Mouse (Mus musculus): ENCODE results near the gene Agbl5. TPM values are rescaled to one million over a fixed set of nuclear protein-coding genes. Genes with fewer than 3 reads are reported as not detected.
"Not testable (repeated sequence)": the region's sequence is repeated elsewhere in the genome, so short reads cannot be mapped to it uniquely, and the experiment has no call there.

The Agbl5 gene
- polyA plus RNA-seq, 1 experiment from 2014 or later: 34.9 TPM

DNA sequence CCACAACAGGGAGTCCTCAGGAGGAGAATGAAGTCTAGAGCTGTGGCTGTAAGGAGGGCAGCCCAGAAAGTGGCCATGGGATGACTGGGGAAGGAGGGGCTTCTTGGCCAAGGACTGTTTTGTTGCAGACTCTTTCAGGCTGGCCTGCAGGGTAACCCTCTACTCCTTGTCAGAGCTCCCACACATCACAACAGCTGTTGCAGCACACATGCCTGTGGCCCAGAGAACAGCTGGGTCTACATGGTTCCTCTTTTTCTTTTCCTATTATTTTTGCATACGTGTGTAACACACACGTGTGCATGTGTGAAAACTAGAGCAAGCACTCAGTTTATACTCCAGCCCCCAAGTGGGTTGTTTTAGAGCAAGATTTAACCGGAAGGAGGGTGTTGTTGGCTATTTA, 21.6 kb upstream of the Agbl5 start:
- in situ Hi-C loops (cut with MboI; ENCODE audit: low pct_unique_long_range_greater_than_20kb): loop anchor here (10.0 kb wide), 1 partner anchor 52 kb away; the partner anchor contains the start of gene Mapre3
- no peak for DNase-seq (ENCODE audit: low read depth, low spot score)
- no peaks in the 10 kb centered on the region for H3K27me3 ChIP-seq
- ATAC-seq: no peak
- POLR2A ChIA-PET: no interaction called here
- CTCF ChIA-PET: no interaction called here
- TF ChIP-seq CTCF (IDR thresholded peaks at IDR 0.05): no peak

DNA sequence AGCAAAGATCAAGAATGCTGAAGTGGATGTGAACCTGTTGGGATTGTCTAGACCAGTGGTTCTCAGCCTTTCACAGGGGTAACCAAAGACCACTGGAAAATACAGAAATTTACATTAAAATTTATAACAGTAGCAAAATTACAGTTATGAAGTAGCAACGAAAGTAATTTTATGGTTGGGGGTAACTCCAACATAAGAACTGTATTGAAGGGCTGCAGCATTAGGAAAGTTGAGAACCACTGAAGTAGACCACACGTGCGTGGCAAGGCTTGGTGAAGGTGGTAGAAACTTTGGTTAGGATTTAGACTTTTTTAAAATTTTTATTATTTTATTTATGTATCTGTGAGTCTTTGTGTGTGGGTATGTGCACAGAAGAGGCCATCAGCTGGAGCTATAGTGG, 20.8 kb upstream of the Agbl5 start, which contains the start of gene Tmem214:
Tmem214 (plus strand) TSS at position 301 of the 400 bp plus-strand sequence.
- ATAC-seq (no peak), DNase-seq (ENCODE audit: low read depth, low spot score) (no peak)
- H3K27me3 ChIP-seq: no peaks in the 10 kb centered on the region
- ChIA-PET CTCF (no interaction called here), POLR2A (interaction anchor here (2.6 kb wide), 1 partner anchor 13 kb away, joined by 6 read pairs; no protein-coding TSS in a partner anchor)
- in situ Hi-C loops (cut with MboI; ENCODE audit: low pct_unique_long_range_greater_than_20kb): loop anchor here (10.0 kb wide), 1 partner anchor 53 kb away; the partner anchor contains the start of gene Mapre3
- no peak for TF ChIP-seq CTCF (IDR thresholded peaks at IDR 0.05)

DNA sequence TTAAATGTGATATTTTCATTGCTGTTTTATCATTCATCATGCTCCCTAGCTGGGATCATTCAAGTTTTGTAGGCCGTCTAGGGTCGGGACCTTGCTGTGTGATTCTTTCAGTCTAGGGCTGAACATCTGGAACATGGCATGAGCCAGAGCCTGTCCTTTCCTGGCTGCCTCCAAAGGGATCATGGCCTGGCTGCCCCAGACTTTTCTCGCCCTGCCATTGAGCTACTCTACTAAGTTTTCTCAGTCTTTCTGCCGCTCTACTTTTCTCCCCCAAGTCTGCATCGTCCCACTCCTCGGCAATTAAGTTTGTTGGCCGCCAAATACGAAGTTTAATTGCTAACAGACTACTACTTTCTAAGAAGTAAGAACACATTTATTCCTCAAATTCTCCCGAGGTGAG, 19.5 kb upstream of the Agbl5 start:
- in situ Hi-C loops (cut with MboI; ENCODE audit: low pct_unique_long_range_greater_than_20kb): loop anchor here (10.0 kb wide), 1 partner anchor 54 kb away; the partner anchor contains the start of gene Mapre3
- CTCF ChIA-PET: interaction anchor here (1.2 to 1.4 kb wide), 4 partner anchors 11 to 47 kb away, joined by 3 to 4 read pairs (median 3); no protein-coding TSS in a partner anchor
- POLR2A ChIA-PET: interaction anchor here (1.1 to 2.6 kb wide), 3 partner anchors 10 to 17 kb away, joined by 3 to 6 read pairs (median 3); no protein-coding TSS in a partner anchor
- TF ChIP-seq CTCF (IDR thresholded peaks at IDR 0.05): no peak
- DNase-seq (ENCODE audit: low read depth, low spot score): no peak
- no peaks in the 10 kb centered on the region for H3K27me3 ChIP-seq
- no peak for ATAC-seq

DNA sequence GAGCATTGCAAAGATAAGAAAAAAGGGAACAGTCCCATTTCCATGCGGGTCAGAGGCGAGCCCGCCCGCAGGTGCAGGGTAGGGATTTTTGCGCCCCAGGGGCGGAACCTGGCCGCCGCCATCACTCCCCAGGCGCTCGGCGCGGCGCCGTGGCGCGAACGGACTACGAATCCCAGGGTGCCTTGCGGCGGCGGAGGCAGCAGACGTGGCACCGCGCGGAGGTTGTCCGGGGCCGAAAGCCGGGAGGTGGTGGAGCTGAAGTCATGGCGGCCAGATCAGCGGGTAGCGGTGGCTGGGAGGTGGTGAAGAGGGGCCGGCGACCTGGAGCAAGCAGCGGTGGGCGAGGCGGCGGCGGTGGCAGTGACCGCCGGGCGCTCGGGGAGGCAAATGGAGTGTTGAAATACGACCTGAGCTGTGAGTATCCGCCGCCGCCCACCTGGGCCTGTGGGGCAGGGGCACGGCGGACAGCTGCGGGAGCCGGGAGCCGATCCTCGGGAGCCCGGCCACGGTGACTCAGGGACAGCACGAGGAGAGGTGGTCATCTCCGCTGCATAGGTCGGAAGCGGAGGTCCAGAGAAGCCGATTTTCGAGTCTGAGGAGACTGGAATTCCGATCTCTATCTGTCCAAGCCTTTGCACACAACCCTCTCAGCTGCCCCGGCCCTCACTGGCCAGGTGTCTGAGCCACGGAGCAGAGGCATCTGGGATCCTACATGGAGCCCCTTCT, 18.9 kb upstream of the Agbl5 start:
- ATAC-seq (peak; percentile 82), DNase-seq (ENCODE audit: low read depth, low spot score) (no peak)
- POLR2A ChIA-PET: interaction anchor here (0.8 to 2.6 kb wide), 5 partner anchors 10 to 20 kb away, joined by 3 to 6 read pairs (median 3); no protein-coding TSS in a partner anchor
- CTCF ChIA-PET: interaction anchor here (1.2 to 1.4 kb wide), 4 partner anchors 10 to 46 kb away, joined by 3 to 4 read pairs (median 3); no protein-coding TSS in a partner anchor
- TF ChIP-seq CTCF (IDR thresholded peaks at IDR 0.05): no peak
- in situ Hi-C loops (cut with MboI; ENCODE audit: low pct_unique_long_range_greater_than_20kb): loop anchor here (10.0 kb wide), 1 partner anchor 55 kb away; the partner anchor contains the start of gene Mapre3
- H3K27me3 ChIP-seq: no peaks in the 10 kb centered on the region

DNA sequence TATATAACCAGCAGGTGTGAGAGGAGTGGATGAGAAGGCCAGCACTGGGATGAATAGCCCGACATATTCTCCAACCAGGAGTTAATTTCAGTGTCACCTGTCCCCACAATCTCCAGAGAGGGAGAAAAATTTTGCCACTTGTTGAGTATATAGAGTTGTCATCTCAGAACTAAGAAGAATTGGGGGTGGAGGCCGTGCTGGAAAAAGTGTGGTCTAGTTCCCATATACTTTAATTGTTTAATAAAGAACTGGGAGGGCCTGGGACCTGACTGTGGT, 18.4 kb upstream of the Agbl5 start:
- no peak for TF ChIP-seq CTCF (IDR thresholded peaks at IDR 0.05)
- in situ Hi-C loops (cut with MboI; ENCODE audit: low pct_unique_long_range_greater_than_20kb): no loop called here
- DNase-seq (ENCODE audit: low read depth, low spot score) (no peak), ATAC-seq (no peak)
- ChIA-PET CTCF (interaction anchor here (1.2 to 1.4 kb wide), 2 partner anchors 10 to 30 kb away, joined by 3 to 4 read pairs; no protein-coding TSS in a partner anchor), POLR2A (interaction anchor here (0.8 to 2.6 kb wide), 5 partner anchors 10 to 19 kb away, joined by 3 to 6 read pairs (median 3); no protein-coding TSS in a partner anchor)
- H3K27me3 ChIP-seq: no peaks in the 10 kb centered on the region

DNA sequence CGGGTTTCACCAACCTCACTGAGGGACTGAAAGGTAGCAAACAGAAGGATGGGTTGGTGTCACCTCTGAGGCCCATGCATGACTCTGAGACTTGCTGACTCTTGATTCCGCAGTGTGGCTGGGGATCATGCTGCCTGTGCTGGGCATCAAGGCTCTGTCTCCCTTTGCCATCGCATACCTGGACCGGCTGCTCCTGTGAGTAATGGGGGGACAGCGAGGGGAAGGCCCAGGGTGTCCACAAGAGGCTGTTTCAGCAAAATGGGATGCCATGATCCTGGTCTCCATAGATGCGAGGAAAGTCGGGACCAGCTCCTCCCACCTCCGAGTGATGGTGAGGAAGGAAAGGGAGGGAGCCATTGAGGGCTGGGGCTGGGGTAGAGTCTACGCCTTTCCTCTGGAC, 15.9 kb upstream of the Agbl5 start:
- no peak for TF ChIP-seq CTCF (IDR thresholded peaks at IDR 0.05)
- ATAC-seq: no peak
- ChIA-PET POLR2A (no interaction called here), CTCF (interaction anchor here (0.9 to 1.5 kb wide), 2 partner anchors 17 to 18 kb away, joined by 3 read pairs; no protein-coding TSS in a partner anchor)
- no peaks in the 10 kb centered on the region for H3K27me3 ChIP-seq
- no peak for DNase-seq (ENCODE audit: low read depth, low spot score)
- in situ Hi-C loops (cut with MboI; ENCODE audit: low pct_unique_long_range_greater_than_20kb): no loop called here

DNA sequence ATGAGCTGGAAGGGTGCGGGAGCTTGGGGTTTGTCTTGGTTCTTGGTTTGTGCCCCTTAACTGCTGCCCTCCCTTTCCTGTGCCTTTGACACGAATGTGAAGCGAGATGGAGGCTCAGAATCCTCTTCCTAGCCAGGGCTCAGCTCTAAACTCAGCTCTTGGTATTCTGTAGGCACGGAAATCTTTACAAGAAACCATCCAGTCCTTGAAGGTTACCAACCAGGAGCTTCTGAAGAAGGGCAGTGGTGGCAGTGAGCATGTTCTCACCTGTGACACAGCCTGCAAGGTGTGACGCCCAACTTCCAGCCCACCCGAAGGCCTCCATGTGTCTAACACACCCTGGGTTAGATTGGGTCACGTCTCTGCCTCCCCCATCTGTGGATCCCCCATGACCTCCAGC, 14.1 kb upstream of the Agbl5 start:
- no peak for ATAC-seq
- no peaks in the 10 kb centered on the region for H3K27me3 ChIP-seq
- ChIA-PET POLR2A (interaction anchor here (0.6 to 1.1 kb wide), 2 partner anchors 13 kb away, joined by 3 read pairs; no protein-coding TSS in a partner anchor), CTCF (interaction anchor here (1.2 to 1.5 kb wide), 4 partner anchors 9 to 68 kb away, joined by 3 to 6 read pairs (median 4); partner anchors contain the start of gene Agbl5)
- in situ Hi-C loops (cut with MboI; ENCODE audit: low pct_unique_long_range_greater_than_20kb): no loop called here
- DNase-seq (ENCODE audit: low read depth, low spot score): no peak
- no peak for TF ChIP-seq CTCF (IDR thresholded peaks at IDR 0.05)

DNA sequence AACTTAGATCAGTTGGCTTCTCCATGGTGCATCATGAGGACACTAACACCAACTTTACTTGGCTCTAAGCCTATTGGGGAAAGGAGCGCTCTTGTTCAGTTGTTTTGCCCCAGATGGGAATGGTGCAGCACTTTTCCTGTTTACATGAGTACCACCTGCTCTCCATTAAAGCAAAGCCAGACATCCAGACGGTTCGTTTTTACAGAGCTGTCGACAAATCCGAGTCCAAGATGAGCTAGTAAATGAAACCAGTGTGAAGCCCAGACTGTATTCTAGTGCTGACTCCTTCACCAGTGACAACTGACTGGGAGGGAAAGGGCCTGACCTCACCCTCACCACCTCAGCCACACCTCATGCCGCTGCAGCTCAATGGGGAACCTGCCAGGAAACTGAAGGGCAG, 9.9 kb upstream of the Agbl5 start:
- no peak for TF ChIP-seq CTCF (IDR thresholded peaks at IDR 0.05)
- ChIA-PET CTCF (no interaction called here), POLR2A (interaction anchor here (0.7 kb wide), 1 partner anchor 34 kb away, joined by 7 read pairs; no protein-coding TSS in a partner anchor)
- DNase-seq (ENCODE audit: low read depth, low spot score) (no peak), ATAC-seq (no peak)
- H3K27me3 ChIP-seq: no peaks in the 10 kb centered on the region
- in situ Hi-C loops (cut with MboI; ENCODE audit: low pct_unique_long_range_greater_than_20kb): no loop called here

DNA sequence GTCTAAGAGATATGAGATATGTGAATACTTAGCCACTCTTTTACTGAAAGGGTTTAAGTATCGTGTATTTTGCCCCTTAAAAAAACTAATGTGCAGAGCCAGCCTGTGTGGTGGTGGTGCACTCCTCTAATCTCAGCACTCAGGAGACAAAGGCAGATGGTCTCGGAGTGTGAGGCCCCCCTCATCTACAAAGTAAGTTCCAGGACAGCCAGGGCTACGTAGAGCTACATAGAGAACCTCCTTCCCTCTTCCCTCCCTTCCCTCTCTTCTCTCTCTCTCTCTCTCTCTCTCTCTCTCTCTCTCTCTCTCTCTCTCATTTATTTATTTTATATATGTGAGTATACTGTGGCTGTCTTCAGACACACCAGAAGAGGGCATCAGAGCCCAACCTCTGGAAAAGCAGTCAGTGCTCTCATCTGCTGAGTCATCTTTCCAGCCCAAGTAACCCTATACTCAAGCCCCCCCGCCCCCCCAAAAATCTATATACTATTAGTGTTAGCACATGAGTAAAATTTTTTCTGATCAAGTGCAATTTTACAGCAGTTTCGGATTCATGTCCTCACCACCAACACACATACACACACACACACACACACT, 9.0 kb upstream of the Agbl5 start:
- no peak for TF ChIP-seq CTCF (IDR thresholded peaks at IDR 0.05)
- ChIA-PET CTCF (interaction anchor here (1.2 to 2.2 kb wide), 3 partner anchors 10 to 25 kb away, joined by 4 to 5 read pairs (median 4); no protein-coding TSS in a partner anchor), POLR2A (interaction anchor here (1.9 kb wide), 1 partner anchor 11 kb away, joined by 6 read pairs; the partner anchor contains the start of gene Tmem214)
- ATAC-seq: no peak
- in situ Hi-C loops (cut with MboI; ENCODE audit: low pct_unique_long_range_greater_than_20kb): no loop called here
- no peaks in the 10 kb centered on the region for H3K27me3 ChIP-seq
- DNase-seq (ENCODE audit: low read depth, low spot score): no peak

DNA sequence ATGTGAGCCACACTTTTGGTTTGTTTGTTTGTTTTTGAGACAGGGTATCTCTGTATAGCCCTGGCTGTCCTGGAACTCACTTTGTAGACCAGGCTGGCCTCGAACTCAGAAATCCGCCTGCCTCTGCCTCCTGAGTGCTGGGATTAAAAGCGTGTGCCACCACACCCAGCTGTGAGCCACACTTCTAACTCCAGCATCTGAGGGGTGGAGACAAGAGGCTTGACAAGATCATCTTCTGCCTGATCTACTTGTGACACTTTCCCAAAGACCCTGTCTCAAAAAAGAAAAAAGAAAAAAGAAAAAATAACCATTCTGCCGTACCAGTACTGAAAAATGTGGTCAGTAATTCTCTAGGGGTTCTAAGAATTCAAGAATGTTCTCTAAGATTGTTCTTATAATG, 6.7 kb upstream of the Agbl5 start:
- POLR2A ChIA-PET; in situ Hi-C loops (cut with MboI; ENCODE audit: low pct_unique_long_range_greater_than_20kb); ATAC-seq; H3K27me3 ChIP-seq; DNase-seq (ENCODE audit: low read depth, low spot score); CTCF ChIA-PET: not testable (repeated sequence)

All from Patski (cell line).